Comparison of ENCODE assay signal across 14 mouse cellular contexts in the genomic region with DNA sequence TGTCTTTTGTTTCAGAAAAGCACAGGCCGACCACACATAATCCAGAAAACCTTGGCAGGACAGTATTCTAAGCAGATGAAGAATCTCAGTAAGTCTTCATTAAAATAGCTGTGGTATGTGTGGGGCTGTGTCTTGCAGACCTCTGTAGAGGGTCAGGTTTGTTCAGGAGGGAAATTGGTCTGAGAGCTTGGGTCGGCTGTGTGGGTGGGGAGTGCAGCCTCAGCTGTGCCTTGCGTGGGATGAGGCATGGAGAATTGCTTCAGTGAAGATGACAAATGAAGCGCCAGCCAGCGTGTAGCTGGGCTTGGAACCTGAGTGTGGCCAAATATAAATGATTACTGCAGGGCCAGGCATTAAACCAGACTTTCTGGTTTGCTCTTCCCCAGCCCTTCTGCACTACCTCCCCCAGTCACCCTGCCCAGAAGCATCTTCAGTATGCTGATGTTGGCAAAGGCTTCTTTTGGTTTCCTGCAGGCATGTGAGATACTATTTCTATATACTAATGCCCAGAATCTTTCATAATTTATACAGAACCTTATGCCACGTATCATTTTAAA.
DNase-seq lines count a peak whose midpoint lies in the region; ATAC-seq and TF ChIP-seq lines count a peak whose summit lies in the region.
"Had no signal": no experiment of that assay in that cellular context is flagged by ENCODE, and none has a peak within 500 bp of the region (broad histone marks: within the 10 kb centered on the region; RNA-seq: fewer than 3 reads in every experiment).

No protein-coding gene starts in this region.

- DNase-seq in gastrocnemius, postnatal 10 days = peak; percentile 5
- DNase-seq in gastrocnemius, adult 18-20 months (ENCODE audit: low spot score) = no peak
- peak; percentile 20 for DNase-seq in neural tube, embryonic 10.5 days (ENCODE audit: extremely low spot score, low spot score)
- DNase-seq in lung, embryonic 14.5 days = peak; percentile 52
- DNase-seq in neural tube, embryonic 11.5 days (ENCODE audit: low spot score) = peak; percentile 27
- no peak for DNase-seq in cerebellum, postnatal 14 days
- DNase-seq: B cell, adult 2 months; heart, postnatal 14 days; liver, embryonic 13.5 days; right cerebral cortex, postnatal 4 days had no signal

- H3K27ac ChIP-seq in neural tube, embryonic 15.5 days (replicated peaks) = no peak overlapping the region
- no peak overlapping the region; the same call in 1 of the 2 replicates for H3K27ac ChIP-seq in lung, embryonic 14.5 days (ENCODE audit: low read depth)
- H3K27ac ChIP-seq in neural tube, embryonic 11.5 days (ENCODE audit: low read depth, low read length) = no peak overlapping the region
- H3K27ac ChIP-seq: forebrain, embryonic 12.5 days; liver, embryonic 13.5 days; neural tube, embryonic 13.5 days had no signal

- no peak overlapping the region for H3K4me3 ChIP-seq in neural tube, embryonic 15.5 days (replicated peaks)
- H3K4me3 ChIP-seq in lung, embryonic 14.5 days (ENCODE audit: low read depth, low read length) = no peak overlapping the region
- H3K4me3 ChIP-seq in neural tube, embryonic 11.5 days (ENCODE audit: low read depth, low read length) = no peak overlapping the region
- H3K4me3 ChIP-seq: forebrain, embryonic 12.5 days; liver, embryonic 13.5 days; neural tube, embryonic 13.5 days had no signal

- no peak for ATAC-seq in neural tube, embryonic 15.5 days (ENCODE audit: low FRiP score)
- peak; percentile 87 for ATAC-seq in lung, embryonic 14.5 days (ENCODE audit: insufficient read depth)
- no peak for ATAC-seq in neural tube, embryonic 11.5 days (ENCODE audit: insufficient read depth, low FRiP score, low TSS enrichment)
- ATAC-seq in megakaryocyte-erythroid progenitor cell, adult 5-6 weeks (replicated peaks; ENCODE audit: low FRiP score, low TSS enrichment, poor library complexity, severe bottlenecking) = no peak

- TF ChIP-seq CTCF in lung, embryonic 14.5 days (IDR thresholded peaks at IDR 0.05; ENCODE audit: low read depth) = no peak

- no peak overlapping the region for H3K9ac ChIP-seq in neural tube, embryonic 15.5 days (replicated peaks)
- H3K9ac ChIP-seq in lung, embryonic 14.5 days = no peak overlapping the region
- H3K9ac ChIP-seq in neural tube, embryonic 11.5 days (ENCODE audit: low read length) = no peak overlapping the region
- H3K9ac ChIP-seq: forebrain, embryonic 12.5 days; liver, embryonic 13.5 days; neural tube, embryonic 13.5 days had no signal

- no peaks in the 10 kb centered on the region for H3K27me3 ChIP-seq in neural tube, embryonic 15.5 days (replicated peaks)
- no peaks in the 10 kb centered on the region for H3K27me3 ChIP-seq in lung, embryonic 14.5 days (ENCODE audit: insufficient read depth, low read length)
- H3K27me3 ChIP-seq in neural tube, embryonic 11.5 days (ENCODE audit: control insufficient read depth, insufficient read depth, low read length) = no peaks in the 10 kb centered on the region
- H3K27me3 ChIP-seq: forebrain, embryonic 12.5 days; liver, embryonic 13.5 days; neural tube, embryonic 13.5 days had no signal

- WGBS in neural tube, embryonic 15.5 days = 54% methylated on average over 6 of the region's 6 CpGs
- WGBS in lung, embryonic 14.5 days = 37% methylated on average over 6 of the region's 6 CpGs
- WGBS in neural tube, embryonic 11.5 days = 57% methylated on average over 6 of the region's 6 CpGs

- H3K4me1 ChIP-seq in neural tube, embryonic 15.5 days = no peaks in the 10 kb centered on the region
- no peaks in the 10 kb centered on the region for H3K4me1 ChIP-seq in lung, embryonic 14.5 days (ENCODE audit: insufficient read depth)
- no peaks in the 10 kb centered on the region for H3K4me1 ChIP-seq in neural tube, embryonic 11.5 days (ENCODE audit: control insufficient read depth, insufficient read depth, low read length)
- H3K4me1 ChIP-seq: liver, embryonic 13.5 days had no signal

- H3K36me3 ChIP-seq in neural tube, embryonic 15.5 days = no peaks in the 10 kb centered on the region
- no peaks in the 10 kb centered on the region for H3K36me3 ChIP-seq in lung, embryonic 14.5 days (ENCODE audit: insufficient read depth)
- no peaks in the 10 kb centered on the region for H3K36me3 ChIP-seq in neural tube, embryonic 11.5 days (ENCODE audit: control insufficient read depth, insufficient read depth, low read length)
- H3K36me3 ChIP-seq: forebrain, embryonic 12.5 days; liver, embryonic 13.5 days; neural tube, embryonic 13.5 days had no signal

- H3K4me2 ChIP-seq in neural tube, embryonic 15.5 days = no peak overlapping the region
- no peak overlapping the region for H3K4me2 ChIP-seq in lung, embryonic 14.5 days
- H3K4me2 ChIP-seq in neural tube, embryonic 11.5 days (ENCODE audit: low read depth) = no peak overlapping the region
- H3K4me2 ChIP-seq: forebrain, embryonic 12.5 days; liver, embryonic 13.5 days; neural tube, embryonic 13.5 days had no signal

- H3K9me3 ChIP-seq in neural tube, embryonic 15.5 days (replicated peaks) = no peaks in the 10 kb centered on the region
- no peaks in the 10 kb centered on the region for H3K9me3 ChIP-seq in lung, embryonic 14.5 days (ENCODE audit: low read depth, low read length)
- H3K9me3 ChIP-seq in neural tube, embryonic 11.5 days (ENCODE audit: control insufficient read depth, low read length) = no peaks in the 10 kb centered on the region
- H3K9me3 ChIP-seq: forebrain, embryonic 12.5 days; liver, embryonic 13.5 days; neural tube, embryonic 13.5 days had no signal

Comparison
In these comparisons a context has a peak if more than half of its experiments do, and no peak if none do; other contexts are left out.
1. DNase-seq: peak in gastrocnemius, postnatal 10 days (single experiment), neural tube, embryonic 10.5 days (single experiment), lung, embryonic 14.5 days (single experiment) and neural tube, embryonic 11.5 days (single experiment); none in gastrocnemius, adult 18-20 months (single experiment) and cerebellum, postnatal 14 days (0 of 2).